Mouse (Mus musculus) adrenal gland, postnatal 14 days (tissue): ENCODE data around the gene Smyd3. TPM values are rescaled to one million over a fixed set of nuclear protein-coding genes. Genes with fewer than 3 reads are reported as not detected.
A peak's percentile ranks its signal among the peaks of the same experiment; 100 is the strongest.

ENCODE experiments used
- DNase-seq: peaks from one replicate; pipeline ENCODE4 v3.0.0; 2021; ENCODE audit warnings: mixed read lengths
- total RNA-seq: library from RNA; stranded (reverse); gene quantifications from 2 replicates; pipeline ENCODE4 v1.2.3, GENCODE M21; 2021

Smyd3 gene
- total RNA-seq, 1 experiment from 2014 or later, result 6.5 TPM

DNA sequence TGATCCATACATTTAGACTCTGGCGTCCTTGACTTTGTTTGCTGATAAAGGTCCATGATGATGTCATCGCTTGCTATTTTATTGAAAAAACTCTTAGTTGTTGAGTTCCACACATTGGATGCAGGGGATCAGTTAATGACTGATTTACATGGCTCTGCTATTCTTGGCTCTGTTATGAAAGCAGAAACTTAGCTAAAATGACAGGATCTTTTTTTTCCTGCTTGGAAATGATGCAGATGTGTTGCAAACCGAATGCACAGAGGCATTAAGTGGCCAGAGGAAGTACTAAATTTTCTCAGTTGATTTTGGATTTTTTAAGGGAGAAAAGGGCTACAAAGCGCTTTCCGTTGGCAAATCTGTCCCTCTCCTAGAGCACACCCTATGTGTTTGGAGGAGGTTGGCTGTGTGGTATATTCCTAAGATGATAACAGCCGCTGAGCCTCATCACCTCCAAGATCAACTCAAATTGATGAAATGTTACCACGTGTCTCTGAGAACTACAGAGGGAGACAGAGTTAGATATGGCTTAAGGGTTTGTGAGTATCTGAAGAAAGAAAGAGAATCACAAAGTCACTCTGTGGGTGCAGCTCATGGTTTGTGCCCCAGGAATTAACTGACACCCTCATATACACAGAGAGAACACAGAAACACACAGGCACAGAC is 402.9 kb downstream of the Smyd3 start:
- no peak for DNase-seq

DNA sequence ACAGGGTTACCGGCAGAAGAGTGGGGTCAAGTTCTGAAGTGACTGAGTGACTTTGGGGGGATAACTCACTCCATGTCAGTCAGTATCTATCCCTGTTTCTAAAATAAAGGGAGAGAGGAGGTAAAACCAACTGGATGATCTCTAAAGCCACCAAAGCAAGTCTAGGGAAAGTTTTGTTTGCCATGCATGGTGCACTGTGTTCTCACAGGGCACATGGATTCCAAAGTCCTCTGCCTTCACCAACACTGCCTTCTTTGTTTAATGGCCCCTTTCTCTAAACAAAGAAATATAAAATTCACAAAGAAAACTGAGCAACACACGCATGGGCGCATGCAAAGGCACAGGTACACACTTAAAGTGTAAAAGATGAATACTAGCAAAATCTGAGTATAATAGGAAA is 403.5 kb downstream of the Smyd3 start:
- no peak for DNase-seq

GRCm38 (mm10) chr1:179108759-179109158 is 409.1 kb downstream of the Smyd3 start:
- DNase-seq, result no peak

DNA sequence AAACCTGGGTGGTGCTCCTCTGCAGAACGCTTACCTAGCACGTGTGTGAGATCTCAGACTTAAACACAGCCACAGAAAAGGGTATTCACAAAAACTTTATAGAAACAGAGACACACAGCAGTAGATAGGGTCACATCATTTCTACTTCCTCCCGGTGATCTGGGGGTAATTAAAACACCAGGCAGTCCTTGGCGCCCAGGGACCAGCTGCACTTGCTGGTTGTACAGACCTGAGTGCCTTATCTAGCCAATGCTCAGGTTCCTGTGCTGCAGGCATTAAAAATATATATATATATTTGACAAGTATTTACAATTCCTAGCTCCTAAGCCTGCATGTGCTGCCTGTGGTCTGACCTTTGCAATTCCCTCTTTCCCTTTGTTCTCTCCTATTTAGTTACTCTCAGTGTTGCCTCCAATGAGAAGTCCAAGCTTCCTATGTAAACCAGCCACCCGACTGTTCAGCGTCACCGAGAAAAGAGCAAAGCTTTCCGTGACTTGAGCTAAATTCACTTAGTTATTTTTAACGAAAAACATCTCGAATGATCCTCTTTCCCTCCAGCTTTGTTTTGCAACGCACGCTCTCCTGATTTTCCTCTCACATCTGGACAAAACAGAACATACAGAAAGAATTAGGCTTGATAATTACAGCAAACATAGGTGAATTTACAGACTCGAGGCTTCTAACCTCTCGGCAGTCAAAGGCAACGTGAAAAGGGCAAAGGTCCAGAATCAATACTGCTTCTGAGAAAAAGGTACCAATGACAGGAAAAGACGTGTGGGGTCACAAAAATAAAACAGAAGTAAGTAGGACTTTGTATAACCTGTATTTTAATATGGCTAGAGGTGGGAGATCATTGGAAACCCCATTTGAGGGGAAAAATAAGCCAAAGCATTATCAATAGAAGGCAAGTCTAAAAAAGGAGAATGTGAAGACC is 409.8 kb downstream of the Smyd3 start:
- DNase-seq, result no peak

GRCm38 (mm10) chr1:179107211-179107610 is 410.6 kb downstream of the Smyd3 start:
- DNase-seq, result peak; percentile 23

DNA sequence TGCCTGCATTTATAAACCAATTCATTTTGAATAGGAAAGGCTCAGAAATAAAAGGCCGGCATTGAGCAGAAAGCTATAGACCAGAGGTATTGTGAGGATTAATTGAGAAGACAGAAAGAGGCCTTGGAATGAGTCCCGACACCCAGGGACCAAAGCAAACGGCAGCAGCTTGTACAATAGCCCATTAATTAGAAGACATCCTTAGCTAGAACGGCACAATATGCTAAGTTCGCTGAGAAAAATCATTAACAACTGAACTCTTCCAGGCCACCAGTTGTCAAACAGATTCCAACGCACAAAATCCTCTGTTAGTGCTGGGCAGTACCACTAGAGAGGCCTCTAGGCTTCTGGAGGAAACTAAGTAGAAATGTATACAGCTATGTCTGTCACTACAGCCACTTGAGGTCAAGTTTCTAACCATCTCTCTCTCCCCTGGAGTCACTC is 411.1 kb downstream of the Smyd3 start:
- DNase-seq, result no peak

- DNase-seq, result no peak
Observed at GRCm38 (mm10) chr1:179106103-179106701, 411.6 kb downstream of the Smyd3 start.

GRCm38 (mm10) chr1:179104447-179104846 is 413.4 kb downstream of the Smyd3 start:
- peak; percentile 32 for DNase-seq

- no peak for DNase-seq
Observed at GRCm38 (mm10) chr1:179096993-179097392, 420.8 kb downstream of the Smyd3 start.

GRCm38 (mm10) chr1:179096323-179096722 is 421.5 kb downstream of the Smyd3 start:
- DNase-seq, result no peak

GRCm38 (mm10) chr1:179089174-179089573 is 428.7 kb downstream of the Smyd3 start:
- no peak for DNase-seq

DNA sequence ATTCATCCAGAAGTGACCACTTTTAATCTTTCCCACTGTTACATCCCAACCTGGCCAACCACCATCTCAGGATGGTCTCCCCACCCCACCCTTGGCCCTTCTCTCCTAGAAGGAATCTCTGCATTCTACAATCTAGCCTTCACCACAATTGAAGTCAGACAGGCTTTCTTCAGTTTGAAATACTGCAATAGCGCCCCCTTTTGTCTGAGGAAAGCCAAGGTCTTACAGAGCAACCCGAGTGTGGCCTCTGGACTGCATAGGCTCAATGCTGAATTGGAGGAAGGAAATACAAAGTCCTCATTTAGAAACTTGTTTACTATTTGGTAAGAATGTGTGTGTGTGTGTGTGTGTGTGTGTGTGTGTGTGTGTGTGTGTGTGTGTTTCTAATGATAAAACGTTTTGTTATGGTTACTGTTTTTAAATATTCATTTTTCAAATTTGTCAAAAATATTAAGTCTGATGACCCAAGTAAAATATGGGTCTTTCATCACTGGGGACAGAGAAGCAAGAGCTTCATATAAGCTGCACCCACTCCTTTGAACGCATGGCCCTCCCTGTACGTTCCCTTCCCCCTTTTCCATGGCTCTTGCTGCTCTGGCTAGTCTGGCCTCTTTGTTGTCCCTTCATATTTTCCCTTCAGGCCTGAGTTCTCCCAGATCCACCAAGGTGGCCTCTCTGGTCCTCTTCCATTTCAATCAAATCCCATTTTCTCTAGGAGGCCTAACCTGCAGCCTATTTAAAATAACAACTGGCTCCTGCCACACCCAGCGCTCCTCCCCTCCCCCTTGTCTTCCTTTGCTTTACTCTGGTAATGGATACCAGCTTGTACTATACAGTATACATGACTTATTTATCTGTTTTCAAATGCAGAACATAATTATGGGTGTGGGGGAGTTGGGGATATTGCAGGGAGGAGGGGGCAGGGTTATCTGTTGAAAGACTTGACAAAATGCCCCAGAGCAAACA is 430.5 kb downstream of the Smyd3 start:
- DNase-seq, result peak; percentile 68

DNA sequence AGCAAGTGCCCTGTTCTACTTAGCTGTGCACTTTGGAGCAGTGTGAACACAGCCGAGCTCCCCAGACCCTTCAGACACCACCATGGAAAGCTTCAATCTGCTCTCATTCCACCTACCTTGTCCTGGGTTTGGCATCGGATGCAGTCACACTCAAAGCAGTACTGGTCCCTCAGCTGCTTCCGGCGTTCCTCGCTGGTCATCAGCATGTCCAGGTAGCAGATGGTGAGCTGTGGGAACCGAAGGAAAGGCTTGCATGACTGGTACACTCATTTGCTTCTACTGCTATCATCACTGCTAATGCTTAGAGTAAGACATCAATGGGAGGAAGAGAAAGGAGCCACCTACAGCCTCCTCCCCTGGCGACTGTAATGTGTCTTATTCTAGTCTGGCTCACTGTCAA is 431.6 kb downstream of the Smyd3 start:
- no peak for DNase-seq

DNA sequence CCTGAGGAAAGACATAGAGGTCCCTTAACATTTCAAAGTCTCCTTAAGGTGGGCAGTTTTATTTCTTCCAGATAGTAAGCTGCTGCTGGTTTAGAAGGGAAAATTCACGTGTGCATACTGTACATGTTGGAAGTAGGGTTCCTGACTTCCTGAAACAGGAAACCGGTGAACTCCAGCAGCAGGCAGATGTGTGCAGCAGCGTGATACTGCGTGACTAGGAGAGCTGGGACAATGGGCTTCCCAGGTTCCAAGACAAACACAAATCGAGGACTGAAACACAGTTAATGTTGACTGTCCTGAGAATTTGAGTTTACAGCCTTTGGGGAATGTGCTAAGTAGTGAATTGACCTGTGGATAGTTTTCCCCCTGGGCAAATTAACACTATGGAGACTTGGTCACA is 434.7 kb downstream of the Smyd3 start:
- DNase-seq, result no peak

GRCm38 (mm10) chr1:179073846-179074245 is 444.0 kb downstream of the Smyd3 start:
- DNase-seq, result no peak

DNA sequence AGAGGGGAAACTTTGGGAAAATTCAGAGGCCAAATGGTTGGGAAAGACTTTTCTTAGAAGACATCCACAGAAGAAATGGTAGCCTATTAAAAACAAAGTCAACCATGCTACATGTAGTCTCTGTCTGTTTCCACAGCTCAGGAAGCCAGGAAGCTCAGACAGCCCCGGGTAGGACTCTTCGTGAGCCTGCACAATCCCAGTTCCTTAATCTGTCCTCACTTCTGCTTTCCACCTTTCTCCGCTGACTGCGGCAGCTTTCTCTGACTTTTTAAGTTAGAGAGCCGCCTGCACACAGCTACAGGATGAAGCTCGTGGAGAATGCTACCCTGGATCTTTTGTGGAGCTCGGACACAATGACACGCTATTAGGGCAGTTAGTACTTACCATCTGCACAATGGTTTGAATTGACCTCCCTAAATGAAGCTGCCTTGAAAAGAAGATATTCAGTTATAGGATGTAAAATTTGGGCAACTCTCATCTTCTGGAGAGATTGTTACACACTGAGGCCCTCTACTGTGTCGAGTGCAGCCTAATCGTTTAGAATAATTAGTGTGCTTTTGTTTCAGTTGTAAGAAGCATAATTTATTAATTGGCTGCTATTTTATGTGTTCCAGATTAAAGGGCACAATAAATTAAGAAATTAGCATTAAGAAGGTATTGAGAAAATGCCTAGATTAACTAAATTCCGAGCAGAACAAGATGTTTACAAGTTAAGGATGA is 444.7 kb downstream of the Smyd3 start:
- no peak for DNase-seq

- no peak for DNase-seq
Observed at GRCm38 (mm10) chr1:179072406-179072805, 445.4 kb downstream of the Smyd3 start.

- DNase-seq, result no peak
Observed at GRCm38 (mm10) chr1:179068990-179069389, 448.9 kb downstream of the Smyd3 start.

- no peak for DNase-seq
Observed at GRCm38 (mm10) chr1:179065294-179065601, 452.6 kb downstream of the Smyd3 start.

- DNase-seq, result no peak
Observed at GRCm38 (mm10) chr1:179064601-179065293, 453.1 kb downstream of the Smyd3 start.

GRCm38 (mm10) chr1:179061759-179062168 is 456.1 kb downstream of the Smyd3 start:
- DNase-seq, result peak; percentile 89
